Mouse (Mus musculus): ENCODE data around the gene Plekhg5.

Plekhg5 gene

GRCm38 (mm10) chr4:152097911-152098799 lies 25.9 kb downstream of the Plekhg5 start:
- no peak for DNase-seq (ENCODE audit: low read depth, low spot score)

DNA sequence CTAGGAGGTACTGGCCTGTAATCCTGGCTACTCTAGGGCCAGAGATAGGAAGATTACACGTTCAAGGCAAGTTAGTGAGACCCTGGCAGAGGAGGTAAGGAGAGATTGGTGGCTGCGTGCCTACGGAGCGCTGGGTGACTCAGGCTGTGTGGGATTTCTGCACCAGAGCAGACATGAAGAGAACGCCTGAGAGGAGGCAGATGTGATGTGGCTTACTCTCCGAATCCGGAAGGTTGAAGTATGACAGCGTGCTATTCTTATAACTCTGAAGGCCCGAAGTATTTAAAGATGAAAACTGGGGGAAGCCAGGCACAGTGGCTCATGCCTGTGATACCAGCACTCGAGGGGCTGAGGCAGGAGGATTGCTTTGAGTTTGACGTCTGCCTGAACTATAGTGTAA lies 28.2 kb downstream of the Plekhg5 start:
- peak; percentile 94 for DNase-seq (ENCODE audit: low read depth, low spot score)

GRCm38 (mm10) chr4:152101081-152101653 lies 28.9 kb downstream of the Plekhg5 start:
- DNase-seq (ENCODE audit: low read depth, low spot score), result no peak

DNA sequence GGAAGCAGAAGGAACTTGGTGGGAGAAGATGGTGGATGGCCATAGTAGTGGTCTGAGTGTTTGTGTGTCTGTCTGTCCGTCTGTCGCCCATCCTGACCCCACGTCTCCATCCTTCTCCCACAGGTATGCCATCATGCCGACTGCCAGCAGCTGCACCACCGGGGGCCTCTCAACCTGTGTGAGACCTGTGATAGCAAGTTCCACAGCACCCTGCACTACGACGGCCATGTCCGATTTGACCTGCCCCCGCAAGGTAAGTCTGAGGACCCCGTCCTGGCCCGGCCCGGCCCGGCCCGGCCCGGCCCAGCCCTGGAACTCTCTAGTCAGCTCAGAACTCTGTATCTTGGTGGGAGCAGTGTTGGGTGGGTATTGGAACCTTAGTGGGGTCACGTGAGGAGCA lies 29.6 kb downstream of the Plekhg5 start:
- no peak for DNase-seq (ENCODE audit: low read depth, low spot score)

GRCm38 (mm10) chr4:152103025-152103424 lies 30.7 kb downstream of the Plekhg5 start:
- DNase-seq (ENCODE audit: low read depth, low spot score), result no peak

- DNase-seq (ENCODE audit: low read depth, low spot score), result no peak
These were observed 34.4 kb downstream of the Plekhg5 start for GRCm38 (mm10) chr4:152106746-152107145.

DNA sequence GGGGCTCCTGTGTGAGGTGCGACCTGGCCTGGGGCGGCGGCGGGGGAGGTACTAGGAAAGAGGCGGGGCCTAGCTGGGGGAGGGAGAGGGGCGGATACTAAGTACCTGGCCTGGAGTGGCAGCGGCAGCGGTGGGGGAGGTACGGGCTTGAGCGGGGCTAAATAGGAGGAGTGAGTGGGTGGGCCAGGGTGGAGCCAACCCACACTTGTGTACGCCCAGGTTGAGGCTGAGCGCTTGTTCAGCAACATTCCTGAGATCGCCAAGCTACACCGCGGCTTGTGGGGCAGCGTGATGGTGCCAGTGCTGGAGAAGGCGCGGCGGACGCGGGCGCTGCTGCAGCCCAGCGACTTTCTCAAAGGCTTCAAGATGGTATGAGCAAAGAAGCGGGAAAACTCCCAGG lies 35.2 kb downstream of the Plekhg5 start:
- no peak for DNase-seq (ENCODE audit: low read depth, low spot score)

DNA sequence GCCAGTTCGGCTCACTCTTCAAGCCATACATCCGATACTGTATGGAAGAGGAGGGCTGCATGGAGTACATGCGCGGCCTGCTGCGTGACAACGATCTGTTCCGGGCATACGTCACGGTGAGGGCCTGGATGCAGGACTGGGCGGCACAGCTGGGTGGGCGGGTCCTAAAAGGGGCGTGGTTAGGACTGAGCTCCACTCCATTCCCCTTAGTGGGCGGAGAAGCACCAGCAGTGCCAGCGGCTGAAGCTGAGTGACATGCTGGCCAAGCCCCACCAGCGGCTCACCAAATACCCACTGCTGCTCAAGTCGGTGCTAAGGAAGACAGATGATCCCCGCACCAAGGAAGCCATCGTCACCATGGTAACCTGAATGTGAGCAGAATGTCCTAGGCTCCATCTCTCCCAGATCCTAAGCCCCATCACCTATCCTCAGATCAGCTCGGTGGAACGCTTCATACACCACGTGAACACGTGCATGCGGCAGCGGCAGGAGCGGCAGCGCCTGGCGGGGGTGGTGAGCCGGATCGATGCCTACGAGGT lies 35.7 kb downstream of the Plekhg5 start:
- DNase-seq (ENCODE audit: low read depth, low spot score), result no peak

GRCm38 (mm10) chr4:152108673-152109072 lies 36.4 kb downstream of the Plekhg5 start:
- DNase-seq (ENCODE audit: low read depth, low spot score), result no peak

GRCm38 (mm10) chr4:152109509-152109908 lies 37.2 kb downstream of the Plekhg5 start:
- no peak for DNase-seq (ENCODE audit: low read depth, low spot score)

DNA sequence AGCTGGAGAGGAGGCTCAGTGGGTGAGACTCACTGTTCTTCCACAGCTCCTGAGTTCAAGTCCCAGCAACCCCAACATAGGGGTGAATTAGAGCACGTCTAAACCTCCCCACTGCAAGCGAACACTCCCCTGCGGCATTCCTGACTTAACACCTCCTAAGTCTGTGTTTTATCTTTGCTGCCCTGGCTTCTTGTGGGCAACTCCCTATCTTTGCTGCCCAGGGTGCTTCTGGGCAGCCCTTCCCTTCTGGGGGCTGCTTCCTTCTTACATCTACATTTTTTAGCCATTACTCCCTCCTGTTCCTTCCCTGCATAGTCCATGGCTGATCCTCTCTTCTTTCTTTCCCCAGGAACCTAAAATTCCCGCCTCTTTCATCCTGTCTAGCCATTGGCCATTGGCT lies 38.4 kb downstream of the Plekhg5 start:
- DNase-seq (ENCODE audit: low read depth, low spot score), result no peak

DNA sequence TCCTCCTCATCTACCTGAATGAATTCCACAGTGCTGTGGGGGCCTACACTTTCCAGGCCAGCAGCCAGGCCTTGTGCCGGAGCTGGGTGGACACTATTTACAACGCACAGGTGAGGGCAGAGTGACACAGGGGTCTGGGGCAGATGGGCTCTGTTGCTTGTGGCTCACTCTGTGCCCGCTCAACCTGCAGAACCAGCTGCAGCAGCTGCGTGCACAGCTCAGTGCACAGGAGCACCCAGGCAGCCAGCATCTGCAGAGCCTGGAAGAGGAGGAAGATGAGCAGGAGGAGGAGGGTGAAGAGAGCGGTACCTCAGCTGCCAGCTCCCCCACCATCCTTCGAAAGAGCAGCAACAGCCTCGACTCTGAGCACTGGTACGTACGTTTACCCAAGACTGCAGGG lies 40.0 kb downstream of the Plekhg5 start:
- no peak for DNase-seq (ENCODE audit: low read depth, low spot score)

DNA sequence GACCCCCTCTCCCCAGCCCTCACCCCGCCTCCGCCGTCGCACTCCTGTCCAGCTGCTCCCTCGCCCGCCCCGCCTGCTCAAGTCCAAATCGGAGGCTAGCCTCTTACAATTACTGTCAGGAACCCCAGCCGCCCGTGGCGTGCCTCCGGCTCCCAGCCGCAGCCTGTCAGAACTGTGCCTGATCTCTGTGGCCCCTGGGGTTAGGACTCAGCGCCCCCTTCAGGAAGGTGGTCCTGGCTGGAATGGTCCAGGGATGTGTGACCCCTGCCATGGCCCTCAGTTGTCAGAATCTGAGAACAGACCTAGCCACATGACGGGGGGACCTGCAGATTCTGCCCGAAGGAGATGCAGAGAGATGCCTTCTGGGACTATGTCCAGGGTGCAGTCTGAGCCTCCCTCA lies 41.8 kb downstream of the Plekhg5 start:
- DNase-seq (ENCODE audit: low read depth, low spot score), result no peak

GRCm38 (mm10) chr4:152115921-152116612 lies 43.8 kb downstream of the Plekhg5 start, which contains the start of gene Tnfrsf25:
Gene Tnfrsf25, plus strand, starts transcription at chr4:152115934.
- DNase-seq (ENCODE audit: low read depth, low spot score), result no peak

DNA sequence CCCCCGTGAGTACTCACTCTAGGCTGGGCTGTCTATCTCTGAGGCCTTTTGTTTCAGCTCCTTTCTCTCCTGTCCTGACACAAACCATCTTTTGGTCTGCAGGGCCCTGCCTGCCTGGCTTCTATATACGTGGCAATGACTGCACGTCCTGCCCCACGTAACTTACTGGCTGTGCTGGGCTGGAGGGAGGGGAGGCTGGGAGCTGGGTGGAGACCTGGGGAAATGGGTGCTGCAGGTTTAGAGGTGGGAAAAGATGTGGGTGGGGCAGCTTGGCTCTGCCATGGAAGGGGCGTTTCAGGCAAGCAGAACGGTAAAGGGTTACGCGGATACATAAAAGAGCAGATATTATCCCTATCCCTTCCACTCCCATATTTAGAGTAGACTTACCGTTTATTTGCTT lies 45.2 kb downstream of the Plekhg5 start:
- DNase-seq (ENCODE audit: low read depth, low spot score), result no peak

- DNase-seq (ENCODE audit: low read depth, low spot score), result no peak
These were observed 47.3 kb downstream of the Plekhg5 start for GRCm38 (mm10) chr4:152119396-152120292.

- DNase-seq (ENCODE audit: low read depth, low spot score), result no peak
These were observed 48.2 kb downstream of the Plekhg5 start for GRCm38 (mm10) chr4:152120311-152121182.

GRCm38 (mm10) chr4:152121183-152121505 lies 48.8 kb downstream of the Plekhg5 start:
- no peak for DNase-seq (ENCODE audit: low read depth, low spot score)

DNA sequence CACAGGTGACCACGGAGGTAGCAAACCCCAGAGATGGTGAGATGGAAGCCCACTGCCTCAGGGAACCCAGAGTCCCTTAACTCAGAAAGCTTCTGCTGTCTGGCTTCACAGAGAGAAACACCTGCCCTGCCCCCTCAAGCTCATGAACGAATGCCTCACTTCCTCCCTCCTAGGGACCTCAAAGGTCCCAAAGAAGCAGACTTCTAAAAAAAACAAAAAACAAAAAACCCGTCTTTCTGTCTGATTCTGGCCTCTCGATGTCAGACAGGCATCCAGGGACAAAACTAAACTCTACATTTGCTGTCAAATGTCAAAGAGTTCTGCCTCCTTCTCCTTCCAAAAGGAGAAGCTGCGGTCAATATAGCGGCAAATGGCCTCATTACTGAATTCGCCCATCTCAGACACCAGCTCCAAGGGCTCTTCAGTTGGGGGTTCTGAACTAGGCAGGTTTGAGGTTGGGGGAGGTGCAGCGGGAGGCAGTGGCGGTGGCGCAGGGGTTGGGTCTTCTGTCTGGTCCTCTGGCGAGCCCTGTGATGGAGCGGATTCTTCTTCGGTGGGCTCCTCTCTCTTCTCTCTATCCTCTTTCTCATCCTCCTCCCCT lies 52.2 kb downstream of the Plekhg5 start:
- DNase-seq (ENCODE audit: low read depth, low spot score), result no peak

Measured in telencephalon, adult 2 months (tissue).